Mouse (Mus musculus): ENCODE measurements at regions not wholly inside any gene's neighbourhood (a gene's known extent, or its start where the extent isn't known, plus 50 kb on each side); places are given as distances from the start of the nearest gene placed in this dataset.

DNA sequence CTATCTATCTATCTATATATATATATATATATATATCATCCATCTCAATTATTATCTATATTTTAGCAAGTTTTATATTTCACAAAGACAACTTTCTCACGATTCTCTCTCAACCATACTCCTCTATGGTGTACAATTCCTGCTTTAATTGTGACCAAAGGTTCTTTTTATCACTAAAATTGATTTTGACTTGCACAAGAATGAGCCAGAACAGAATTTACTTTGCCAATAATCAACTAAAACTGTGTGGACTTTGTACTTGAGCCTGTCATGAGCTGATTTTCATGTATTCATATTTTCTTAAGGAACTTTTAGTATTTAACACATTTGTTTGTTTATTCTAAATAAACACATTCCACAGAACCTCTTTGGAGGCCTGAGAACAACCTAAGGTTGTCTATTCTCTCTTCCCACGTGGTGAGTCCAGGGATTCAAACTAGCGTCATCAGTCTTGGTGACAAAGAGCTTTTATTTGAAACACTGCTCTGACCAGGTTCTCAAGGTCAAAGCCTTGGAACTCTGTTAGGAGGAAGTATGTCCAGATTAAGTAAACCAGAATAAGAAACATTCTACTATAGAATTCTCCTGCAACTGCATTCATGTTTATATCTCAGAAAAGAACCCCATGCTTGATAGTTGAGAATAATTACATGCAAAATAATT, 207.7 kb downstream of the Gm11146 start:
- Histone ChIP-seq H3K9me3 (no peaks in the 10 kb centered on the region), H3K4me1 (replicated peaks) (peaks cover 23% of the 10 kb centered on the region), H3K36me3 (no peaks in the 10 kb centered on the region), H3K4me3 (replicated peaks) (no peak overlapping the region), H3K4me2 (replicated peaks) (no peak overlapping the region), H3K27ac (no peak overlapping the region), H3K27me3 (no peaks in the 10 kb centered on the region), H3K9ac (replicated peaks) (no peak overlapping the region)
- ATAC-seq: no peak
- 69% methylated on average over 3 of the region's 3 CpGs for WGBS

- H3K9me3 ChIP-seq: no peaks in the 10 kb centered on the region
- no peak overlapping the region for H3K27ac ChIP-seq
- 77% methylated on average over 5 of the region's 5 CpGs for WGBS
- no peak for ATAC-seq
- H3K27me3 ChIP-seq: no peaks in the 10 kb centered on the region
- H3K4me2 ChIP-seq (replicated peaks): no peak overlapping the region
- no peak overlapping the region for H3K9ac ChIP-seq (replicated peaks)
- H3K36me3 ChIP-seq: no peaks in the 10 kb centered on the region
- H3K4me1 ChIP-seq (replicated peaks): peaks cover 19% of the 10 kb centered on the region
- no peak overlapping the region for H3K4me3 ChIP-seq (replicated peaks)
These were observed 208.4 kb downstream of the Gm11146 start for GRCm38 (mm10) chr16:77393470-77393869.

DNA sequence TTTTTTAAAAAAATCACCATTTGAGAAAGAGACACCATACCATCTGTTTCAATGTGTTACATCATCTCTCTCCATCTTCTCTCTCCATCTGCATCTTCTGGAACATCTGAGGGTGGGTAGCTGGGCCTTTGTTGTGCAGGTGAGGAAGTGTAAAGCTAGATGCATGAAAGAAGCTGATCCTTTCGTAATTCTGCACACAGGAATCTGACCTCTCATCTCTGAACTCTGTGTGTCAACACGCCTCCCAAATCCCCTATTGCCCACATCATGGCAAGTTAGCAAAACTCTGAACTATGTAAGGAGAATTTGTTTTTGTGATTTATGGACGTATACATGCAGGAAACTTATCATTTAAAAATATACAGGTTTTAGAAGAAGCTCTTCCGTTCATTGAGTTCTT, 209.7 kb downstream of the Gm11146 start:
- no peak overlapping the region for H3K27ac ChIP-seq
- 78% methylated on average over 4 of the region's 4 CpGs for WGBS
- peaks cover 17% of the 10 kb centered on the region for H3K4me1 ChIP-seq (replicated peaks)
- H3K36me3 ChIP-seq: no peaks in the 10 kb centered on the region
- no peaks in the 10 kb centered on the region for H3K9me3 ChIP-seq
- H3K4me2 ChIP-seq (replicated peaks): no peak overlapping the region
- no peaks in the 10 kb centered on the region for H3K27me3 ChIP-seq
- no peak overlapping the region for H3K4me3 ChIP-seq (replicated peaks)
- no peak overlapping the region for H3K9ac ChIP-seq (replicated peaks)
- no peak for ATAC-seq

- Histone ChIP-seq H3K4me3 (replicated peaks) (no peak overlapping the region), H3K9ac (replicated peaks) (no peak overlapping the region), H3K4me1 (replicated peaks) (peaks cover 47% of the 10 kb centered on the region), H3K27me3 (no peaks in the 10 kb centered on the region), H3K36me3 (no peaks in the 10 kb centered on the region), H3K27ac (peak overlapping the region; percentile 54), H3K4me2 (replicated peaks) (no peak overlapping the region), H3K9me3 (no peaks in the 10 kb centered on the region)
- peak; percentile 45; the same call in 1 of the 2 replicates for ATAC-seq
- 58% methylated on average over 6 of the region's 6 CpGs for WGBS
These were observed 217.7 kb downstream of the Gm11146 start for GRCm38 (mm10) chr16:77384021-77384729.

DNA sequence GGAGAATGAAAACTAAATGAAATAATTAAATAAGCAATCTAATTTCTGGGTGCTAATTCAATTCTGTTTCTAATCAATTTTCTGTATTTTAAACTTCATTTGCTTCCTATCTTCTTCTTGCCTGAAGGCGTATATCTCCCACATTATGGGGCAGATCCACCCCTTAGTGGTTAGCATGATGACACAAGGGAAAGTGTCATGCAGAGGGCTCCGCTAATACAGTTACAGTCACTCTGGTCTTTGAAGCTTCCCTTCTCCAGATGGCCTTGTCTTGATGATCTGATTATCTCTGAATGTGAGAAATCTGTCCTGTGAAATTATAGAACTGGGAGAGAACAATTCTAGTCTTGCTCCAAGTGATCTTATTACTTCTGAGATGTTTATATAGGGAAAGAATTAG, 219.1 kb downstream of the Gm11146 start:
- Histone ChIP-seq H3K36me3 (no peaks in the 10 kb centered on the region), H3K9me3 (no peaks in the 10 kb centered on the region), H3K4me2 (replicated peaks) (no peak overlapping the region), H3K27me3 (no peaks in the 10 kb centered on the region), H3K4me1 (replicated peaks) (peaks cover 38% of the 10 kb centered on the region), H3K4me3 (replicated peaks) (no peak overlapping the region), H3K9ac (replicated peaks) (no peak overlapping the region), H3K27ac (no peak overlapping the region)
- no peak for ATAC-seq
- 62% methylated on average over 2 of the region's 2 CpGs for WGBS

- Histone ChIP-seq H3K4me3 (replicated peaks) (no peak overlapping the region), H3K9ac (replicated peaks) (no peak overlapping the region), H3K36me3 (no peaks in the 10 kb centered on the region), H3K27ac (no peak overlapping the region), H3K4me2 (replicated peaks) (no peak overlapping the region), H3K27me3 (no peaks in the 10 kb centered on the region), H3K4me1 (replicated peaks) (no peaks in the 10 kb centered on the region), H3K9me3 (no peaks in the 10 kb centered on the region)
- 93% methylated on average over 3 of the region's 3 CpGs for WGBS
- ATAC-seq: no peak
These were observed 229.1 kb downstream of the Gm11146 start for GRCm38 (mm10) chr16:77372768-77373167.

- Histone ChIP-seq H3K4me1 (replicated peaks) (no peaks in the 10 kb centered on the region), H3K9me3 (no peaks in the 10 kb centered on the region), H3K27ac (0 out of 2 replicates have a peak overlapping the region, but pooled peaks have one; percentile 9), H3K4me3 (replicated peaks) (no peak overlapping the region), H3K4me2 (replicated peaks) (no peak overlapping the region), H3K36me3 (no peaks in the 10 kb centered on the region), H3K27me3 (no peaks in the 10 kb centered on the region), H3K9ac (replicated peaks) (no peak overlapping the region)
- ATAC-seq: no peak
- 89% methylated on average over 2 of the region's 2 CpGs for WGBS
These were observed 232.1 kb downstream of the Gm11146 start for GRCm38 (mm10) chr16:77369810-77370209.

GRCm38 (mm10) chr16:77365254-77365653, 236.6 kb downstream of the Gm11146 start:
- Histone ChIP-seq H3K27ac (peak overlapping the region; percentile 44; the same call in 1 of the 2 replicates), H3K36me3 (no peaks in the 10 kb centered on the region), H3K9me3 (no peaks in the 10 kb centered on the region), H3K4me1 (replicated peaks) (peaks cover 6% of the 10 kb centered on the region), H3K9ac (replicated peaks) (no peak overlapping the region), H3K4me3 (replicated peaks) (no peak overlapping the region), H3K4me2 (replicated peaks) (no peak overlapping the region), H3K27me3 (no peaks in the 10 kb centered on the region)
- 48% methylated on average over 2 of the region's 2 CpGs for WGBS
- no peak for ATAC-seq

- Histone ChIP-seq H3K4me3 (replicated peaks) (no peak overlapping the region), H3K4me2 (replicated peaks) (no peak overlapping the region), H3K4me1 (replicated peaks) (peaks cover 13% of the 10 kb centered on the region), H3K9ac (replicated peaks) (no peak overlapping the region), H3K36me3 (no peaks in the 10 kb centered on the region), H3K27me3 (no peaks in the 10 kb centered on the region), H3K9me3 (no peaks in the 10 kb centered on the region), H3K27ac (no peak overlapping the region)
- 94% methylated on average over 3 of the region's 3 CpGs for WGBS
- no peak for ATAC-seq
These were observed 237.5 kb downstream of the Gm11146 start for GRCm38 (mm10) chr16:77364439-77364838.

DNA sequence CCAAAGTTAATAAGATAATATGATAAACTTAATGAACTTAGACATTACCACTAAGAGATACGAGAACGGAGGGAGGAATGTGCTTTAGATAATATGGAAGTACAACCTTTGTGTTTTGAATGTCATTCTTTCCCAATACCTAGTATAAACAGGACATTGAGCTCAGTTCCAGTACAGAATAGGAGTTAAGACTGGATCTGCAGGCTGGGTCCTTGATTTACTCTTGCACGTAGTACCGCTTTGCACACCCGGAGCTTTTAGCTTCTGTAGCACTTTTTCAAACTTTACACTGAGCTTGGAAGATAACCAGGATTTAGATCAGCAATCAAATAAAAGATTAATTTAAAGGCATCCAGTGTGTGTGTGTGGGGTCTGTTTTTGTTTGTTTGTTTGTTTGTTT, 242.7 kb downstream of the Gm11146 start:
- H3K27me3 ChIP-seq: no peaks in the 10 kb centered on the region
- peaks cover 13% of the 10 kb centered on the region for H3K4me1 ChIP-seq (replicated peaks)
- ATAC-seq: no peak
- 88% methylated on average over 5 of the region's 5 CpGs for WGBS
- H3K36me3 ChIP-seq: no peaks in the 10 kb centered on the region
- H3K4me2 ChIP-seq (replicated peaks): no peak overlapping the region
- no peak overlapping the region for H3K4me3 ChIP-seq (replicated peaks)
- H3K27ac ChIP-seq: no peak overlapping the region
- no peak overlapping the region for H3K9ac ChIP-seq (replicated peaks)
- H3K9me3 ChIP-seq: no peaks in the 10 kb centered on the region

DNA sequence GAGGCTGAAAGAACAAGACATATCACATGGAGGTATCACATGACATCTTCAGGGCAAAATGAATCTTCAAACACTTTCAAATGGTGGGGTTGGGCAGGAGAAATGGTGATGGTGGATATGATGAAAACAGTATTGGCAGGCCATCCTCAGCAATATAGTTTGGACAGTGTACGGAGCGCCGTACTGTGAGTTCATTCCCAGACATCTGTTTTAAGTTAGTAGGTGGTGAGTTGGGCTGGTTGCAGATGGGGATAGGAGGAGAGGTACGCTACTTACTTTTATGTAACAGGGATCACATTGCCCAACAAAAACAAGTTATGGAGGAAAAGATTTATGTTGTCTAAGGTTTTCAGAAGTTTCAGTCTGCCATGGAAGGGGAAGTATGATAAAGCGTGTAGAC, 246.6 kb downstream of the Gm11146 start:
- Histone ChIP-seq H3K4me1 (replicated peaks) (peaks cover 7% of the 10 kb centered on the region), H3K4me3 (replicated peaks) (no peak overlapping the region), H3K27ac (no peak overlapping the region), H3K4me2 (replicated peaks) (no peak overlapping the region), H3K9ac (replicated peaks) (no peak overlapping the region), H3K36me3 (no peaks in the 10 kb centered on the region), H3K9me3 (no peaks in the 10 kb centered on the region), H3K27me3 (no peaks in the 10 kb centered on the region)
- WGBS: 97% methylated on average over 5 of the region's 5 CpGs
- no peak for ATAC-seq

GRCm38 (mm10) chr16:77354201-77354712, 247.6 kb downstream of the Gm11146 start:
- WGBS: 92% methylated on average over 3 of the region's 3 CpGs
- H3K4me1 ChIP-seq (replicated peaks): no peaks in the 10 kb centered on the region
- H3K9ac ChIP-seq (replicated peaks): no peak overlapping the region
- no peak overlapping the region for H3K4me3 ChIP-seq (replicated peaks)
- H3K27ac ChIP-seq: no peak overlapping the region
- no peak for ATAC-seq
- H3K9me3 ChIP-seq: no peaks in the 10 kb centered on the region
- H3K4me2 ChIP-seq (replicated peaks): no peak overlapping the region
- no peaks in the 10 kb centered on the region for H3K27me3 ChIP-seq
- no peaks in the 10 kb centered on the region for H3K36me3 ChIP-seq

Data from midbrain, embryonic 13.5 days (tissue).